8 mouse cellular contexts compared by ENCODE assay signal in the genomic region with DNA sequence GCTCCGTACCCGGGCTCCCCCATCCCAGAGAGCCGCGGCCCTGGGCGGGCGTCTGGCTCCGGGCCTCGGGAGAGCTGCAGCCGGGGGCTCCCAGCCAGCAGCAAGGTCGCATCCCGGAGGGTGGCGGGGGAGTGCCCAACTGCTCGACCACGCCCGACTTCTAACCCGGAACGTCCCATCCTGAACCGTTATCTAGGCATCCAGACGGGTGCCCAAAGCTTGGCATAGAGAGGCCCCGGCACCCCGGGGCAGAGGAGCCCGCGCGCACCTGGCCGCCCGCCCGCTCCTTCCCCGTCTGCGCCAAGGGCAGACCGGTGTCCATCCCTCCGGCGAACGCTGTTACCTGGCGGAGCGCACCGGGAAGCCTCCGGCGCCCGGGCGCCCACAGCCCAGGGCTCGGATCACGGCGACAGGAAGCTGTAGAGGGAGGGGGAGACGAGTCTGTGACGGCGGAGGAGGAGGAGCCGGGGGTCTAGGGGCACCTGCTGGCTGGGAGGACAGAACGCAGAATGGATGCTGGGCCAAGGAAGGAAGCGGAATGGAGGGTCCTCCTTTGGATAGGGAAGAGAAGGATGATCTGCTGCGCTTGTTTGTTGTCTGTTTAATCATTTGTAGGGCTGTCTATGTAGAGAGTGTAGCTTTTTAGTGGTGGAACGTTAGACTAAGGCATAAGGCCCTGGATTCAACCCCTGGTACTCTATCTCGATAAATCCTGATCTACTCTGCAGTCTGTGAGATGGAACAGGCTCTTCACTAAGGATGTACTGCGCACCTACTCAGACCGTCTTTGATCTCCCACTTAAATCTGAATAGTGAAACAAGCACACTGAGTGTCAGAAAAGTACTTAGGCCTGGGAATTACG. TPM values are rescaled to one million over a fixed set of nuclear protein-coding genes. Genes with fewer than 3 reads are reported as not detected.
A peak's percentile ranks its signal among the peaks of the same experiment; 100 is the strongest.
DNase-seq lines count a peak whose midpoint lies in the region; ATAC-seq and TF ChIP-seq lines count a peak whose summit lies in the region.

Gene Tmem136 (minus strand): TSS at position 437 of the 863 bp plus-strand sequence.

- DNase-seq in MEL (ENCODE audit: low read depth, low spot score): peak; percentile 72
- DNase-seq in kidney, postnatal 14 days: peak; percentile 64
- peak; percentile 9 to 27 for DNase-seq in thymus, postnatal 36 days

- peak in 2 of 3 experiments; percentile 13 to 43; a peak in 3 of 6 replicates for TF ChIP-seq CTCF in MEL (IDR thresholded peaks at IDR 0.05 in 2 of 3, conservative IDR thresholded peaks at IDR 0.05 in 1 of 3; ENCODE audit: control insufficient read depth in 1 of 3, insufficient read depth in 1 of 3, low read depth in 2 of 3, low read length in 3 of 3, poor library complexity in 1 of 3, severe bottlenecking in 1 of 3)

- TF ChIP-seq POLR2A in MEL (IDR thresholded peaks at IDR 0.05; ENCODE audit: control insufficient read depth in 1 of 2, insufficient read depth in 1 of 2, low read depth in 1 of 2, low read length in 2 of 2, poor library complexity in 1 of 2): no peak

- no peaks in the 10 kb centered on the region for H3K9me3 ChIP-seq in MEL (replicated peaks; ENCODE audit: insufficient read depth, low read length)
- no peaks in the 10 kb centered on the region for H3K9me3 ChIP-seq in forebrain, embryonic 12.5 days
- no peaks in the 10 kb centered on the region for H3K9me3 ChIP-seq in heart, embryonic 16.5 days (replicated peaks; ENCODE audit: control insufficient read depth, low read length)
- no peaks in the 10 kb centered on the region for H3K9me3 ChIP-seq in liver, embryonic 15.5 days (replicated peaks)
- H3K9me3 ChIP-seq in neural tube, embryonic 15.5 days (replicated peaks): no peaks in the 10 kb centered on the region

- H3K79me2 ChIP-seq in MEL (ENCODE audit: control insufficient read depth, insufficient read depth, low read length, poor library complexity): no peaks in the 10 kb centered on the region

- no peak within 1 kb of the TSS for H3K27ac ChIP-seq in MEL (ENCODE audit: control insufficient read depth, low read depth, low read length)
- H3K27ac ChIP-seq in forebrain, embryonic 12.5 days: no peak within 1 kb of the TSS
- peak within 1 kb of the TSS; percentile 79 for H3K27ac ChIP-seq in heart, embryonic 16.5 days (ENCODE audit: low read length)
- peak within 1 kb of the TSS; percentile 92 for H3K27ac ChIP-seq in liver, embryonic 15.5 days (replicated peaks)
- H3K27ac ChIP-seq in neural tube, embryonic 15.5 days (replicated peaks): peak within 1 kb of the TSS; percentile 80

- peaks cover 0 to 20% of the 10 kb centered on the region in 2 experiments; a peak in 2 of 4 replicates for H3K36me3 ChIP-seq in MEL (ENCODE audit: control insufficient read depth in 1 of 2, insufficient read depth in 2 of 2, low read length in 2 of 2)
- peaks cover 6% of the 10 kb centered on the region for H3K36me3 ChIP-seq in forebrain, embryonic 12.5 days (replicated peaks)
- peaks cover 9% of the 10 kb centered on the region for H3K36me3 ChIP-seq in heart, embryonic 16.5 days (ENCODE audit: control insufficient read depth, insufficient read depth)
- H3K36me3 ChIP-seq in liver, embryonic 15.5 days (replicated peaks): no peaks in the 10 kb centered on the region
- H3K36me3 ChIP-seq in neural tube, embryonic 15.5 days: peaks cover 8% of the 10 kb centered on the region

- no peaks in the 10 kb centered on the region; a peak in 1 of 4 replicates for H3K27me3 ChIP-seq in MEL (ENCODE audit: control insufficient read depth in 1 of 2, insufficient read depth in 2 of 2, low read length in 2 of 2)
- no peaks in the 10 kb centered on the region for H3K27me3 ChIP-seq in forebrain, embryonic 12.5 days
- H3K27me3 ChIP-seq in heart, embryonic 16.5 days (ENCODE audit: control insufficient read depth, insufficient read depth, low read length): peaks cover 5% of the 10 kb centered on the region
- peaks cover 90% of the 10 kb centered on the region for H3K27me3 ChIP-seq in liver, embryonic 15.5 days
- no peaks in the 10 kb centered on the region for H3K27me3 ChIP-seq in neural tube, embryonic 15.5 days (replicated peaks)

- peak within 1 kb of the TSS; percentile 84 for H3K4me2 ChIP-seq in forebrain, embryonic 12.5 days
- peak within 1 kb of the TSS; percentile 65 for H3K4me2 ChIP-seq in heart, embryonic 16.5 days (ENCODE audit: low read depth, low read length)
- H3K4me2 ChIP-seq in liver, embryonic 15.5 days: peak within 1 kb of the TSS; percentile 91
- H3K4me2 ChIP-seq in neural tube, embryonic 15.5 days: peak within 1 kb of the TSS; percentile 74

- no peak for TF ChIP-seq RAD21 in MEL (IDR thresholded peaks at IDR 0.05; ENCODE audit: low read depth, low read length)

- peaks cover 5 to 12% of the 10 kb centered on the region in 2 experiments for H3K4me1 ChIP-seq in MEL (ENCODE audit: control insufficient read depth in 1 of 2, insufficient read depth in 2 of 2, low read length in 2 of 2)
- H3K4me1 ChIP-seq in forebrain, embryonic 12.5 days: peaks cover 8% of the 10 kb centered on the region
- H3K4me1 ChIP-seq in heart, embryonic 16.5 days (ENCODE audit: control insufficient read depth, insufficient read depth, low read length): peaks cover 12% of the 10 kb centered on the region
- peaks cover 30% of the 10 kb centered on the region for H3K4me1 ChIP-seq in liver, embryonic 15.5 days (replicated peaks)
- peaks cover 23% of the 10 kb centered on the region for H3K4me1 ChIP-seq in neural tube, embryonic 15.5 days

- peak; percentile 82 for ATAC-seq in cerebellum, adult (ENCODE audit: insufficient number of reproducible peaks, low FRiP score, low TSS enrichment)
- ATAC-seq in forebrain, embryonic 12.5 days (ENCODE audit: low FRiP score): peak; percentile 96
- ATAC-seq in heart, embryonic 16.5 days (replicated peaks; ENCODE audit: extremely low read depth, insufficient read depth, low FRiP score): peak; percentile 87
- peak; percentile 99 for ATAC-seq in liver, embryonic 15.5 days (ENCODE audit: insufficient read depth)
- ATAC-seq in neural tube, embryonic 15.5 days (ENCODE audit: low FRiP score): peak; percentile 98

- peak within 1 kb of the TSS; percentile 54 to 86 for H3K4me3 ChIP-seq in MEL (ENCODE audit: control insufficient read depth in 1 of 2, insufficient read depth in 1 of 2, low read depth in 2 of 2, low read length in 2 of 2)
- peak within 1 kb of the TSS; percentile 90 for H3K4me3 ChIP-seq in forebrain, embryonic 12.5 days (replicated peaks)
- H3K4me3 ChIP-seq in heart, embryonic 16.5 days (ENCODE audit: low read length): peak within 1 kb of the TSS; percentile 84
- H3K4me3 ChIP-seq in liver, embryonic 15.5 days (replicated peaks): peak within 1 kb of the TSS; percentile 70
- H3K4me3 ChIP-seq in neural tube, embryonic 15.5 days (replicated peaks): peak within 1 kb of the TSS; percentile 96

- peak within 1 kb of the TSS; percentile 54 for H3K9ac ChIP-seq in MEL (ENCODE audit: control insufficient read depth, low read depth, low read length, poor library complexity, severe bottlenecking)
- H3K9ac ChIP-seq in forebrain, embryonic 12.5 days: peak within 1 kb of the TSS; percentile 87
- peak within 1 kb of the TSS; percentile 88 for H3K9ac ChIP-seq in heart, embryonic 16.5 days (ENCODE audit: low read length)
- H3K9ac ChIP-seq in liver, embryonic 15.5 days: peak within 1 kb of the TSS; percentile 79
- H3K9ac ChIP-seq in neural tube, embryonic 15.5 days (replicated peaks): peak within 1 kb of the TSS; percentile 98

- peak in 1 of 2 experiments; percentile 60; a peak in 1 of 4 replicates for TF ChIP-seq EP300 in MEL (IDR thresholded peaks at IDR 0.05; ENCODE audit: low read depth in 1 of 2, low read length in 2 of 2)

- WGBS in forebrain, embryonic 12.5 days: 3% methylated on average over 55 of the region's 55 CpGs
- WGBS in heart, embryonic 16.5 days: 4% methylated on average over 55 of the region's 55 CpGs
- 5% methylated on average over 55 of the region's 55 CpGs for WGBS in liver, embryonic 15.5 days (ENCODE audit: insufficient replicate concordance)
- 4% methylated on average over 53 of the region's 55 CpGs for WGBS in neural tube, embryonic 15.5 days

TF ChIP-seq in MEL, 35 proteins besides CTCF, POLR2A, EP300 and RAD21 (continues in another document):
- TF ChIP-seq SMC3 (IDR thresholded peaks at IDR 0.05; ENCODE audit: low read depth, low read length) (no peak), USF1 (IDR thresholded peaks at IDR 0.05; ENCODE audit: low read depth, low read length) (no peak), ZMIZ1 (IDR thresholded peaks at IDR 0.05; ENCODE audit: low read depth, low read length) (no peak), MYB (IDR thresholded peaks at IDR 0.05; ENCODE audit: low read depth, low read length) (no peak), TCF12 (IDR thresholded peaks at IDR 0.05; ENCODE audit: low read depth, low read length) (peak; percentile 62), POLR2AphosphoS5 (IDR thresholded peaks at IDR 0.05; ENCODE audit: borderline replicate concordance, low read depth, low read length) (no peak), JUND (IDR thresholded peaks at IDR 0.05; ENCODE audit: low read depth, low read length) (no peak), POLR2AphosphoS2 (IDR thresholded peaks at IDR 0.05; ENCODE audit: low read length) (no peak), UBTF (IDR thresholded peaks at IDR 0.05; ENCODE audit: borderline replicate concordance, insufficient read depth, low read depth, low read length) (no peak), CHD2 (IDR thresholded peaks at IDR 0.05; ENCODE audit: low read length) (no peak), ETS1 (IDR thresholded peaks at IDR 0.05; ENCODE audit: low read depth, low read length) (no peak), MEF2A (IDR thresholded peaks at IDR 0.05; ENCODE audit: extremely low read depth, insufficient replicate concordance, low read depth, low read length, poor library complexity, severe bottlenecking) (no peak), HCFC1 (IDR thresholded peaks at IDR 0.05; ENCODE audit: low read depth, low read length) (0 out of 2 replicates have a peak, but pooled peaks have one; percentile 42), BHLHE40 (IDR thresholded peaks at IDR 0.05; ENCODE audit: borderline replicate concordance, low read depth, low read length) (no peak), TAL1 (IDR thresholded peaks at IDR 0.05; ENCODE audit: low read length) (peak; percentile 67), USF2 (IDR thresholded peaks at IDR 0.05; ENCODE audit: borderline replicate concordance in 1 of 2, insufficient read depth in 1 of 2, low read depth in 1 of 2, low read length in 2 of 2) (no peak)

RNA-seq across cellular contexts. Expression of gene Tmem136, which starts in this region (rescaled TPM):
- 0.42 and 0.62 TPM in 2 replicates for total RNA-seq in MEL (2012; rRNA removed)
- polyA plus RNA-seq in MEL (2012; ENCODE audit: insufficient read depth in 1 of 2, insufficient read length in 2 of 2, low read depth in 1 of 2, low replicate concordance in 2 of 2, missing spikeins in 1 of 2): 1 to 10 TPM in 1 of 2 experiments, not detected in 1; 2.0 TPM
- 11.4 and 12.1 TPM in 2 replicates for polyA plus RNA-seq in forebrain, embryonic 12.5 days (2016; fragmentation: Nextera tagmentation; extraction: Ambion mirVana)
- 12.0 and 14.1 TPM in 2 replicates for polyA plus RNA-seq in heart, embryonic 16.5 days (2015; fragmentation: Nextera tagmentation; extraction: Ambion mirVana)
- 0.76 and 1.0 TPM in 2 replicates for polyA plus RNA-seq in liver, embryonic 15.5 days (2015; fragmentation: Nextera tagmentation; extraction: Ambion mirVana)
- 9.3 and 11.0 TPM in 2 replicates for polyA plus RNA-seq in neural tube, embryonic 15.5 days (2015; fragmentation: Nextera tagmentation; extraction: Ambion mirVana)

Comparison
In these comparisons a context has a peak if more than half of its experiments do, and no peak if none do; other contexts are left out.
1. DNase-seq: peak in every context shown above with its lines; median percentile 72 in MEL; 64 in kidney, postnatal 14 days; 18 in thymus, postnatal 36 days.
2. H3K27ac ChIP-seq: peak in heart, embryonic 16.5 days (single experiment), liver, embryonic 15.5 days (single experiment) and neural tube, embryonic 15.5 days (single experiment); none in MEL (single experiment) and forebrain, embryonic 12.5 days (single experiment).
3. Peak in every context shown above with its lines, with median percentiles within 50 percentile points of each other: H3K4me3 ChIP-seq, H3K9ac ChIP-seq, ATAC-seq and H3K4me2 ChIP-seq.